Mouse (Mus musculus) thymus, adult 2 months (tissue): ENCODE measurements around the gene Ak7.

ENCODE experiments used
- CTCF ChIP-seq: fragments of 200-500 bp; IDR thresholded peaks from 2 replicates; pipeline ENCODE4 v1.5.1; 2012; ENCODE audit warnings: mild to moderate bottlenecking, control low read depth, low read length, moderate library complexity, borderline replicate concordance; ENCODE audit not compliant: control insufficient read depth, poor library complexity, insufficient read depth; ENCODE audit errors: extremely low read depth
- POLR2A ChIP-seq: fragments of 200-500 bp; IDR thresholded peaks from 2 replicates; pipeline ENCODE4 v1.6.1; 2012; ENCODE audit warnings: mild to moderate bottlenecking, low read length, control low read depth, moderate library complexity; ENCODE audit not compliant: control insufficient read depth, poor library complexity, insufficient read depth; ENCODE audit errors: extremely low read depth

GRCm38 (mm10) chr12:105705799-105706487, at the start of gene Ak7:
- TF ChIP-seq CTCF (no peak), POLR2A (no peak)
